Comparison of ENCODE assay signal across 9 mouse cellular contexts in the genomic region with DNA sequence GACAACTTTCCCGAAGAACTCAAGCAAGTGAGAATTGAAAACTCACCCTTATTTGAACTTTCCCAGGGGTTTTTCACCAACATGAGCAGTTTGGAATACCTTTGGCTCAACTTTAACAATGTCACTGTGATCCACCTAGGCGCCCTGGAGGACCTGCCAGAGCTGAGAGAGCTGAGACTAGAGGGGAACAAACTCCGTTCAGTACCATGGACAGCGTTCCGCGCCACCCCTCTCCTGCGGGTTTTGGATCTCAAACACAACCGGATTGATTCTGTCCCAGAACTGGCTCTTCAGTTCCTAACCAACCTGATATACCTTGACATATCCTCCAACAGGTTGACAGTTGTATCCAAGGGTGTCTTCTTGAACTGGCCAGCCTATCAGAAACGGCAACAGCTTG. TPM values are rescaled to one million over a fixed set of nuclear protein-coding genes. Genes with fewer than 3 reads are reported as not detected.
DNase-seq lines count a peak whose midpoint lies in the region; ATAC-seq lines count a peak whose summit lies in the region.
"Had no signal": no experiment of that assay in that cellular context is flagged by ENCODE, and none has a peak within 500 bp of the region (broad histone marks: within the 10 kb centered on the region; RNA-seq: fewer than 3 reads in every experiment).

No protein-coding gene starts in this region.

- DNase-seq in hindbrain, embryonic 11.5 days (ENCODE audit: low spot score) = peak; percentile 65
- DNase-seq in Muller cell, postnatal 12 days (ENCODE audit: inconsistent ontology term) = peak; percentile 52
- peak; percentile 73 for DNase-seq in kidney, postnatal 14 days
- DNase-seq in splenic B cell, adult 2 months (ENCODE audit: low read depth, low spot score) = peak; percentile 1

- no peak for ATAC-seq in hindbrain, embryonic 11.5 days (ENCODE audit: low FRiP score)
- ATAC-seq in hindbrain, embryonic 12.5 days (ENCODE audit: low FRiP score) = no peak
- ATAC-seq in common myeloid progenitor, adult 5-6 weeks (replicated peaks; ENCODE audit: low read depth, poor library complexity, severe bottlenecking) = peak; percentile 83
- no peak for ATAC-seq in activated CD4-positive, CD25-positive, alpha-beta regulatory T cell, adult 4 months
- ATAC-seq in cerebellum, adult (ENCODE audit: insufficient number of reproducible peaks, low FRiP score, low TSS enrichment) = no peak

- H3K27me3 ChIP-seq in hindbrain, embryonic 11.5 days (ENCODE audit: control insufficient read depth, insufficient read depth, low read length) = no peaks in the 10 kb centered on the region
- no peaks in the 10 kb centered on the region for H3K27me3 ChIP-seq in hindbrain, embryonic 12.5 days
- no peaks in the 10 kb centered on the region for H3K27me3 ChIP-seq in splenic B cell, adult 2 months (ENCODE audit: control insufficient read depth, insufficient read depth, low read length, poor library complexity, severe bottlenecking)

- no peaks in the 10 kb centered on the region for H3K9me3 ChIP-seq in hindbrain, embryonic 11.5 days (ENCODE audit: control insufficient read depth, low read length)
- no peaks in the 10 kb centered on the region for H3K9me3 ChIP-seq in hindbrain, embryonic 12.5 days (replicated peaks)

- H3K36me3 ChIP-seq in hindbrain, embryonic 11.5 days (ENCODE audit: control insufficient read depth, insufficient read depth, low read length) = no peaks in the 10 kb centered on the region
- H3K36me3 ChIP-seq in hindbrain, embryonic 12.5 days = no peaks in the 10 kb centered on the region
- H3K36me3 ChIP-seq in splenic B cell, adult 2 months (ENCODE audit: control insufficient read depth, insufficient read depth, low read length, poor library complexity, severe bottlenecking) = no peaks in the 10 kb centered on the region

- no peak overlapping the region for H3K27ac ChIP-seq in hindbrain, embryonic 11.5 days (ENCODE audit: low read depth, low read length)
- H3K27ac ChIP-seq in hindbrain, embryonic 12.5 days = no peak overlapping the region

- H3K4me3 ChIP-seq in hindbrain, embryonic 11.5 days (ENCODE audit: low read depth, low read length) = no peak overlapping the region
- H3K4me3 ChIP-seq in hindbrain, embryonic 12.5 days = no peak overlapping the region

- H3K4me1 ChIP-seq in hindbrain, embryonic 11.5 days (replicated peaks; ENCODE audit: control insufficient read depth, insufficient read depth, low read length) = no peaks in the 10 kb centered on the region
- no peaks in the 10 kb centered on the region for H3K4me1 ChIP-seq in hindbrain, embryonic 12.5 days

- WGBS in hindbrain, embryonic 11.5 days = 20% methylated on average over 9 of the region's 9 CpGs
- 20% methylated on average over 9 of the region's 9 CpGs for WGBS in hindbrain, embryonic 12.5 days

- no peak overlapping the region for H3K4me2 ChIP-seq in hindbrain, embryonic 11.5 days (replicated peaks; ENCODE audit: low read depth, low read length)
- H3K4me2 ChIP-seq in hindbrain, embryonic 12.5 days (replicated peaks) = no peak overlapping the region

- no peak overlapping the region for H3K9ac ChIP-seq in hindbrain, embryonic 11.5 days (ENCODE audit: low read depth, low read length)
- no peak overlapping the region for H3K9ac ChIP-seq in hindbrain, embryonic 12.5 days

RNA-seq across cellular contexts. Expression of a gene that starts 0.8 kb away (rescaled TPM):
- polyA plus RNA-seq in hindbrain, embryonic 11.5 days (2014; fragmentation: Nextera tagmentation; extraction: Ambion mirVana) = not detected in 2 replicates
- not detected in 2 replicates for polyA plus RNA-seq in hindbrain, embryonic 12.5 days (2016; fragmentation: Nextera tagmentation; extraction: Ambion mirVana)
- total RNA-seq in common myeloid progenitor, adult 5-6 weeks (2017) = not detected in 2 replicates
- not detected for polyA plus RNA-seq in activated CD4-positive, CD25-positive, alpha-beta regulatory T cell, adult 4 months (2017; shearing (Covaris generic))

RNA-seq across cellular contexts. Expression of a gene that starts 13.9 kb away (rescaled TPM):
- polyA plus RNA-seq in hindbrain, embryonic 11.5 days (2014; fragmentation: Nextera tagmentation; extraction: Ambion mirVana) = not detected in 2 replicates
- polyA plus RNA-seq in hindbrain, embryonic 12.5 days (2016; fragmentation: Nextera tagmentation; extraction: Ambion mirVana) = not detected in 2 replicates
- not detected in 2 replicates for total RNA-seq in common myeloid progenitor, adult 5-6 weeks (2017)
- not detected for polyA plus RNA-seq in activated CD4-positive, CD25-positive, alpha-beta regulatory T cell, adult 4 months (2017; shearing (Covaris generic))

RNA-seq across cellular contexts. Expression of a gene that starts 19.8 kb away (rescaled TPM):
- polyA plus RNA-seq in hindbrain, embryonic 11.5 days (2014; fragmentation: Nextera tagmentation; extraction: Ambion mirVana) = not detected in 2 replicates
- polyA plus RNA-seq in hindbrain, embryonic 12.5 days (2016; fragmentation: Nextera tagmentation; extraction: Ambion mirVana) = not detected in 2 replicates
- total RNA-seq in common myeloid progenitor, adult 5-6 weeks (2017) = not detected in 2 replicates
- polyA plus RNA-seq in activated CD4-positive, CD25-positive, alpha-beta regulatory T cell, adult 4 months (2017; shearing (Covaris generic)) = not detected
- total RNA-seq: liver, adult 2 months had no signal

RNA-seq across cellular contexts. Expression of a gene that starts 29.6 kb away (rescaled TPM):
- 1.2 and 2.3 TPM in 2 replicates for polyA plus RNA-seq in hindbrain, embryonic 11.5 days (2014; fragmentation: Nextera tagmentation; extraction: Ambion mirVana)
- polyA plus RNA-seq in hindbrain, embryonic 12.5 days (2016; fragmentation: Nextera tagmentation; extraction: Ambion mirVana) = 1.8 and 2.4 TPM in 2 replicates
- total RNA-seq in common myeloid progenitor, adult 5-6 weeks (2017) = not detected in 2 replicates
- not detected for polyA plus RNA-seq in activated CD4-positive, CD25-positive, alpha-beta regulatory T cell, adult 4 months (2017; shearing (Covaris generic))
- total RNA-seq: liver, adult 2 months had no signal

RNA-seq across cellular contexts. Expression of a gene that starts 45.3 kb away (rescaled TPM):
- 0.34 and 0.38 TPM in 2 replicates for polyA plus RNA-seq in hindbrain, embryonic 11.5 days (2014; fragmentation: Nextera tagmentation; extraction: Ambion mirVana)
- polyA plus RNA-seq in hindbrain, embryonic 12.5 days (2016; fragmentation: Nextera tagmentation; extraction: Ambion mirVana) = not detected in 2 replicates
- 2.8 TPM in 1 of 2 replicates, not detected in the other for total RNA-seq in common myeloid progenitor, adult 5-6 weeks (2017)
- polyA plus RNA-seq in activated CD4-positive, CD25-positive, alpha-beta regulatory T cell, adult 4 months (2017; shearing (Covaris generic)) = under 1 TPM in 1 of 2 experiments, not detected in 1; 0.49 TPM
- total RNA-seq: liver, adult 2 months had no signal

Comparison
In these comparisons a context has a peak if more than half of its experiments do, and no peak if none do; other contexts are left out.
1. DNase-seq: peak in every context shown above with its lines; median percentile 73 in kidney, postnatal 14 days; 65 in hindbrain, embryonic 11.5 days; 52 in Muller cell, postnatal 12 days; 1 in splenic B cell, adult 2 months.